Mouse (Mus musculus): Measurements from ENCODE around the gene Ccr6. TPM values are rescaled to one million over a fixed set of nuclear protein-coding genes. Genes with fewer than 3 reads are reported as not detected.

Ccr6 gene
- polyA plus RNA-seq, 1 experiment from 2014 or later: not detected

DNA sequence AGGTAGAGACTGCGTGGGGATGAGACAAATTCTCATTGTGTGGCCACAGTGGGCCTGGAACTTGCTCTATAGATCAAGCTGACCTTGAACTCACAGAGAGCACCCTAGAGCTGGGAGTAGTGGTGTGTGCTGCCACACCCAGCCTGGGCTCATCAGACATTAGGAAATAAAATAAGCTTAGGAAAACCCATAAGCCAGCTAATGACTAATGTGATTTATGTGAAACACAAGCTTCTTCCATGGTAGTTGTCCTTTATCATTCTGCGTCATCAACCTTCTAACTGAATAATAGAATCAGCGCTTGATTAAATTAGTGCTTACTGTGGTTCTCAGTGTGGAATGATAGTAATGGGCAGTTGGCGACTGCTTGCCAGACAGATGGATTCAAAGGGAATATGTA lies 51.1 kb downstream of the Ccr6 start:
- no peak overlapping the region for H3K9ac ChIP-seq
- H3K9me3 ChIP-seq (replicated peaks): no peaks in the 10 kb centered on the region
- 82% methylated on average over 4 of the region's 4 CpGs for WGBS (ENCODE audit: insufficient replicate concordance)
- H3K27ac ChIP-seq: no peak overlapping the region
- no peak overlapping the region for H3K4me2 ChIP-seq
- no peaks in the 10 kb centered on the region for H3K27me3 ChIP-seq (replicated peaks)
- no peak overlapping the region for H3K4me3 ChIP-seq
- no peak for ATAC-seq
- H3K36me3 ChIP-seq: peaks cover 24% of the 10 kb centered on the region; the same call in 1 of the 2 replicates
- H3K4me1 ChIP-seq: peaks cover 31% of the 10 kb centered on the region

DNA sequence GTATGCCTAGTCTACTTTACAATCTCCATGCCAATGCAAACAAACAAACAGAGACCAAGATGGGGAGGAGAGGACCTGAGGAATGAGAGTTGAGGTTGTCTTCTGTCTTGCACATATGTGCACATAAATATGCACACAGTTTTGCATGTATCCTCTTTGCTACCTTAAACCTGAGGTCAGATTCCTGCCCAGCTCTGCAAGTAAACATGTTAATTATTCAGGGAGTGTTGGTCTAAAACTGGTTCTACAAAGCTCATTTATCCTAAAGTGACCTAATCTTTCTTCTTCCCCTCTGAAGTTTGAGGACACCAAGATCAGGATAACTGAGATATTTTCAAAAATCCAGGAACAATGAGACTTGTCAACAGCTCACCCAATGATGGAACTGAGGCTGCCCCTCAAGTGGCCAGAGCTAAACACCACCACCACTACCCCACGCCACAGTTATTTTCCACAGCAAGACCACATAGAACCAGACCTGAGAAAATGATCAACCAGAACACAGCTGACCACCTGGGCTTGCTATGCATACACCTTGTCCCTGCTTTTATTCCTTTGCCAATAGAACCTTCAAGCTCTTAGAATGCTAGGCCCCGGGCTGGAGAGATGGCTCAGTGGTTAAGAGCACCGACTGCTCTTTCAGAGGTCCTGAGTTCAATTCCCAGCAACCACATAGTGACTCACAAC lies 54.3 kb downstream of the Ccr6 start:
- Histone ChIP-seq H3K27me3 (replicated peaks) (no peaks in the 10 kb centered on the region), H3K36me3 (peaks cover 32% of the 10 kb centered on the region; the same call in 1 of the 2 replicates), H3K9ac (no peak overlapping the region), H3K4me3 (no peak overlapping the region), H3K9me3 (replicated peaks) (no peaks in the 10 kb centered on the region), H3K4me2 (no peak overlapping the region), H3K27ac (no peak overlapping the region), H3K4me1 (peaks cover 17% of the 10 kb centered on the region)
- WGBS (ENCODE audit: insufficient replicate concordance): 76% methylated on average over 3 of the region's 3 CpGs
- no peak for ATAC-seq

DNA sequence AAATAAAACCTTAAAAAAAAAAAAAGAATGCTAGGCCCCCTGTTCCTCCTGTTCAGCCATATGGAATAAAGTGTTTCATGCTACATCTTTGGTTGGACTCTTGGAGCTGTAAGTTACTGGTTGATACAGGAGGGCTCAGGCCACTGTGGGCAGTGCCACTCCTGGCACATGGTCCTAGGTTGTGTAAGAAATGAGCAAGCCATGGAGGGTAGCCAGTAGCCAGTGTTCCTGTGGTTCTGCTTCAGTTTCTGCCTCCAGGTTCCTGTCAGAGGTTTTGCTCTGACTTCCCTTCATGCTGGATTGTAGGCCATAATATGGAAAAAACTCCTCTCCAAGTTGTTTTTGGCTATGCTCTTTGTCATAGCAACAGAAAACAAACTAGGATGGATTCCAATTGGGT lies 54.9 kb downstream of the Ccr6 start:
- peaks cover 36% of the 10 kb centered on the region; the same call in 1 of the 2 replicates for H3K36me3 ChIP-seq
- H3K27me3 ChIP-seq (replicated peaks): no peaks in the 10 kb centered on the region
- H3K9ac ChIP-seq: no peak overlapping the region
- no peaks in the 10 kb centered on the region for H3K9me3 ChIP-seq (replicated peaks)
- no peak overlapping the region for H3K27ac ChIP-seq
- peaks cover 11% of the 10 kb centered on the region for H3K4me1 ChIP-seq
- H3K4me3 ChIP-seq: no peak overlapping the region
- no peak overlapping the region for H3K4me2 ChIP-seq
- ATAC-seq: no peak

DNA sequence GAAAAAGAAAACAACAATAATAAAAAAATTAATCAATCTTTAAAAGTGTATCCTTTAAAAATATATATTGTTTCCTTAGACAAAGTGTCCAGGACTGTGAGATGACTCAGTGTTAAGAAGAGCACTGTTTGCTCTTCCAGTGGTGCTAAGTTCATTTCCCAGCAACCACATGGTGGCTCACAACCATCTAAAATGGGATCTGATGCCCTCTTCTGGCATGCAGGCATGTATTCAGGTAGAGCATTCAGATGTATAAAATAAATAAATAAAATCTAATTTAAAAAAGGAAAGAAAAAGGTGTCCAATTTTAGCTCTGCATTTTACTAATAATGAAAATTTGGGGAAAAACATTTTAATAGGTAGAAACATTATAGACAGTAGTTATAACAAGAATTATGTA lies 60.0 kb downstream of the Ccr6 start:
- H3K9ac ChIP-seq: no peak overlapping the region
- H3K4me1 ChIP-seq: no peaks in the 10 kb centered on the region
- no peak for ATAC-seq
- H3K27me3 ChIP-seq (replicated peaks): no peaks in the 10 kb centered on the region
- H3K4me2 ChIP-seq: no peak overlapping the region
- peaks cover 25% of the 10 kb centered on the region; the same call in 1 of the 2 replicates for H3K36me3 ChIP-seq
- no peak overlapping the region for H3K4me3 ChIP-seq
- no peaks in the 10 kb centered on the region for H3K9me3 ChIP-seq (replicated peaks)
- H3K27ac ChIP-seq: no peak overlapping the region

DNA sequence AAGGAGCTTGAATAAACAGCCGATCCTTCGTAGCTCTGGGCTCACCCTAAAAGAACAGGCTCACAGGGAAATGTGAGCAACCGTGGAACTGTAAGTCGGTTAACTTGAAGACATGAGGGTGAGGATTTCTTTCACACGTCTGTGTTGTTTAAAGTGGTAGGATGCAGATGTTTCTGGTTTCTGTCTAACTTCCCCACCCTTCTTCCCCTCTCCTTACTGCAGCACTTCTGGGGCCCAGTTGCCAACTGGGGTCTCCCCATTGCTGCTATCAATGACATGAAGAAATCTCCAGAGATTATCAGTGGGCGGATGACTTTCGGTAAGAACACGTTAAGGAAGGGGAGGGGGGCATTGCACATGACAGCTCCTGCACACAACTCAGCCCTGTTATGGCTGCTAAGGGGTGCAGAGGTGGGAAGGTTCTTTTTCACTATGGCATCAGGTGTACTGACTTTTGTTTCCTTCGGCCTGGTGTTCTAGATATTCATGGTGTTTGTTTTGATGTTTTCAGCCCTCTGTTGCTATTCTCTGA lies 60.5 kb downstream of the Ccr6 start:
- ATAC-seq: no peak
- Histone ChIP-seq H3K4me1 (no peaks in the 10 kb centered on the region), H3K4me3 (no peak overlapping the region), H3K9ac (no peak overlapping the region), H3K9me3 (replicated peaks) (no peaks in the 10 kb centered on the region), H3K27me3 (replicated peaks) (no peaks in the 10 kb centered on the region), H3K4me2 (no peak overlapping the region), H3K27ac (no peak overlapping the region), H3K36me3 (peaks cover 22% of the 10 kb centered on the region; the same call in 1 of the 2 replicates)
- WGBS (ENCODE audit: insufficient replicate concordance): 75% methylated on average over 9 of the region's 9 CpGs

DNA sequence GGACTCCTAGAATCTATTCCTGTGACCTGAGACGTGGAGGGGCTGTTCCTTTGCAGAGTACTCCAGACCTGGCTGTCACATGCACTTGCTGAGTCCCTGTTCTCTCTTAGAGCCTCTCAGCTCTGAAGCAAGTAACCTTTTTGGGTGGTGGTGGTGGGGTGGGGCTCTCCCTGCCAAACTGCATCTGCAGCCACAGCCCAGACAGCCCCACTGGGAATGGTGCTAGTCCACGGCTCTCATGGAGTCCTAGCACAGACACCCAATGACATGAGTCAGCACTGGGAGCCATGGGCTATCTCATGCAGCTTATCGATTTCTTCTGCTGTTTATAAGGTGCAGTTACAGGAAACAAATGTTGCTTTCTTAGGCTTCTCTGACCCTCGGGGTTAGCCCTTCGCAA lies 61.9 kb downstream of the Ccr6 start:
- no peak for ATAC-seq
- Histone ChIP-seq H3K27me3 (replicated peaks) (no peaks in the 10 kb centered on the region), H3K4me1 (no peaks in the 10 kb centered on the region), H3K36me3 (peaks cover 22% of the 10 kb centered on the region; the same call in 1 of the 2 replicates), H3K4me2 (no peak overlapping the region), H3K27ac (no peak overlapping the region), H3K4me3 (no peak overlapping the region), H3K9ac (no peak overlapping the region), H3K9me3 (replicated peaks) (no peaks in the 10 kb centered on the region)
- WGBS (ENCODE audit: insufficient replicate concordance): 73% methylated on average over 5 of the region's 5 CpGs

DNA sequence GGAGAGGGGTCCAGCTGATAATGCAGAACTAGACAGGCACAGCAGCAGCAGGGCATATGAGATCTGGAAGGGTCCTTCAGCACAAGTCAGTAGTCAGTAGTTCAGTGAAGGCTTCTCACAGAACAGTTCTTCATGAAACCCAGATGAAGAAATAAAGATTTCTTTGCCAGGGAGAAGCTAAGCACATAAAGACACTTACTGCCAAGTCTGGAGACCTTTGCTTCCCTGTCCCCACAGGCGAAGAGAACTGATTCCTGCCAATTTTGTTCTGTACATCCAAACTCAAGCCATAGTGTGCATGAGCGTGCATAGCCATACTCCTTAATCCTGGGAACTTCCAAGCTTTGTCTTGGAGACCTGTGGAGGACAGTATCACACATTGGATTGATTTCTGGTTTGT lies 62.4 kb downstream of the Ccr6 start:
- peaks cover 20% of the 10 kb centered on the region; the same call in 1 of the 2 replicates for H3K36me3 ChIP-seq
- H3K4me1 ChIP-seq: no peaks in the 10 kb centered on the region
- no peaks in the 10 kb centered on the region for H3K27me3 ChIP-seq (replicated peaks)
- H3K27ac ChIP-seq: no peak overlapping the region
- H3K4me3 ChIP-seq: no peak overlapping the region
- WGBS (ENCODE audit: insufficient replicate concordance): 73% methylated on average over 2 of the region's 2 CpGs
- ATAC-seq: no peak
- H3K9ac ChIP-seq: no peak overlapping the region
- H3K9me3 ChIP-seq (replicated peaks): no peaks in the 10 kb centered on the region
- H3K4me2 ChIP-seq: no peak overlapping the region

DNA sequence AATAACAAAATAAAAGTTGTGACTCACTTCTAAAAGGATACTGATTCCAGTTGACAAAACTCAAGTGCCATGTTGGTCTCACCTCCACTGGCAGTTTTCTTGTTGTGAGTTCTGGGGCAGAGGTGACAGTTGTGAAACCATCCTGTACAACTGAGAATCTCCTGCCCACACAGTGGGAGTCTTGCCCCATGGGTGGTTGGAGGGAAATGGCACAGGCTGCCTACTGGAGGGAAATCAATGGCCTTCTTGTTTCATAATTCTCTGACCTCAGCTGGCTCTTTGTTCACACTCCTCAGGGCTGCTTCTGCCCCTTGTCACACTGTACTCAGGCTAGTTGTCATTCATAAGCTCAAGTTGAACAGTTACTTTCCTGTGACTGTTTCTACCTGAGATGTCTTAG lies 63.7 kb downstream of the Ccr6 start:
- peaks cover 16% of the 10 kb centered on the region; the same call in 1 of the 2 replicates for H3K36me3 ChIP-seq
- no peak for ATAC-seq
- H3K4me2 ChIP-seq: no peak overlapping the region
- no peaks in the 10 kb centered on the region for H3K9me3 ChIP-seq (replicated peaks)
- H3K4me3 ChIP-seq: no peak overlapping the region
- H3K9ac ChIP-seq: no peak overlapping the region
- no peaks in the 10 kb centered on the region for H3K27me3 ChIP-seq (replicated peaks)
- H3K4me1 ChIP-seq: no peaks in the 10 kb centered on the region
- H3K27ac ChIP-seq: no peak overlapping the region

DNA sequence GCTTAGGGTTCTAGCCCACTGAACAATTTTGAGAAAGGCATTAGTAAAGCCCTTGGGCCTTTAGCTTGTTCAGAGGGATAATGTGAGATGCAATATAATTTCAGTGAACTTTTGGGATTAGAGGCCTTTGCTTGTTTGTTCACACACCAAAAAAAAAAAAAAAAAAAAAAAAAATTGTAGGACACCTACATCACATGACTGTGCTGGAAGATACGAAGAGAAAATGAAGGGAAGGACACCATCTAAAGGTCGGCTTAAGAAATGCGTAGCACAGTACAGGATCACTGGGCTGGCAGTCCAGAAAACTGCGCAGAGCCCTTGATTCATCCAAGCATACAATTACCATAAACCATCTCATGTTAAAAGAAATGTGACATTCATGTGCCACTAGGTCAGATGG lies 65.7 kb downstream of the Ccr6 start:
- Histone ChIP-seq H3K9me3 (replicated peaks) (no peaks in the 10 kb centered on the region), H3K27me3 (replicated peaks) (no peaks in the 10 kb centered on the region), H3K27ac (no peak overlapping the region), H3K4me3 (no peak overlapping the region), H3K9ac (no peak overlapping the region), H3K36me3 (peaks cover 9% of the 10 kb centered on the region; the same call in 1 of the 2 replicates), H3K4me1 (no peaks in the 10 kb centered on the region), H3K4me2 (no peak overlapping the region)
- ATAC-seq: no peak
- 72% methylated on average over 4 of the region's 4 CpGs for WGBS (ENCODE audit: insufficient replicate concordance)

DNA sequence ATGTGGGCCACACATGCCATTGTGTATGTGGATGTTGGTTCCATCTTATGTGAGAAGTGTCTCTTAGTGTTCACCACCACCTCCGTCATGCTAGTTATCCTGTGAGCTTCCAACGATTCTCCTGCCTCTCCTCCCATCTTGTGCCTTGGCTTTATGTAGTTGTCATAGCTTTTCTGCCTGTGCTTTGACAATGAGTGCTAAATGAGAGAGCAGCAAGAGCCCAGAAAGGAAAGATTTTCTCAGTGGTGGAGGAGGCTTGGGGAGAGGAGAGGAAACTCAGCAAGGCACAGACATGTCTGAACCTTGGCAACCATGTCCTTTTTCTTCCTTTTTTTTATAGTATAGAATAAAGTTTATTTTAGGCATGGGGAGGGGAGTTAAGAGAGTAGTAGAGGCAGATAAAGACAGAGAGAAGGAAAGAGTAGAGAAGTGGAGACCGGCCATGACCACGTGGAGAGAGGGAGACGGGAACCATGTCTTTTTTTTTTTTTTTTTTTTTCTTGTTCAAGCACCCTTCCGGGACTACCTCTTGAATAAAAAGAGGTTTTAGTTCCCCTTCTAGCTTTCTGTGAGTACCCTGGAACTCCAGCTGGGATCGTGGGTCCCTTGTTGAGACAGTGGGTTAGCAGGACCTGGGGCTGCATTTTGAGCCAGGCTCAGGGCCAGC lies 67.1 kb downstream of the Ccr6 start:
- Histone ChIP-seq H3K9me3 (replicated peaks) (no peaks in the 10 kb centered on the region), H3K4me2 (no peak overlapping the region), H3K4me1 (no peaks in the 10 kb centered on the region), H3K4me3 (no peak overlapping the region), H3K27ac (no peak overlapping the region), H3K36me3 (peaks cover 5% of the 10 kb centered on the region; the same call in 1 of the 2 replicates), H3K9ac (no peak overlapping the region), H3K27me3 (replicated peaks) (no peaks in the 10 kb centered on the region)
- ATAC-seq: no peak
- 61% methylated on average over 7 of the region's 7 CpGs for WGBS (ENCODE audit: insufficient replicate concordance)

DNA sequence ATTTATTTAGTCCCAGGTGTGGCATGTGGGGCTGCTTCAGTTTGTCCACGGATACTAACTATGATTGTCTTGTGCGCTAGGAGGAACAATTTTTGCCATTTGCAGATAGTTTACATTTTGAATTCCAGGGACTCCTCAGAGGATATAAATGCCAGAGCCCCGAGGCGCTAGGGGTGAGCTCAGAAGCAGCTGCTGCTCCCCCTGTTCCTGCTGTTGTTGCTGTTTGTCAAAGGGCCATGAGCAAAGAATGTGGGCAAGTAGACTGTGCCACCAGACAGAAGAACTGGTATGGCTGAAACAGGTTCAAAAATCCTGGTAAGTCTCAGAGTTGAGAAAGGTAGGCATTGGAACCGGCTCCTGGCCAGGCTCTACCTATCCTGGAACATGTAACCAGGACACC lies 67.8 kb downstream of the Ccr6 start:
- Histone ChIP-seq H3K27ac (no peak overlapping the region), H3K4me3 (no peak overlapping the region), H3K9me3 (replicated peaks) (no peaks in the 10 kb centered on the region), H3K4me1 (no peaks in the 10 kb centered on the region), H3K36me3 (no peaks in the 10 kb centered on the region), H3K9ac (no peak overlapping the region), H3K4me2 (no peak overlapping the region), H3K27me3 (replicated peaks) (no peaks in the 10 kb centered on the region; the same call in 1 of the 2 replicates)
- ATAC-seq: no peak
- 61% methylated on average over 5 of the region's 5 CpGs for WGBS (ENCODE audit: insufficient replicate concordance)

DNA sequence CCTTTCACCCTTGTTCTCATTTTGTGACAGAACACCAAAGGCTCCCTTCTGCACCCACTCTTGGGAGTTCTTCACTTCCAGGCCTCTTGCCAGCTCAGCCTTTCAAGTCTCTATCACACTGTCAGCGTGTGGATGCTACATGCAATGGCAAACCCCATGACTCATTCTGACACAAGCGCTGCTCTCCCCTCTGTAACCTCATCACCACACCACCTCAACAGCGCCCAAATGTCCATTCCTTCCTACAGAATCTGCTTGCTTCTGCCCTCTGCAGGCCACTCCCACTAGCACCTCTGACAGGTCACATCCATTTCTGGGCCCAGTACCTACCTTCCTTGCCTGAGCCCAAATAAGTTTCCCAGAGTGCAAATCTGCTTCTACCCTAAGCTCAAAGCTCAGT lies 70.0 kb downstream of the Ccr6 start:
- Histone ChIP-seq H3K4me3 (no peak overlapping the region), H3K4me1 (no peaks in the 10 kb centered on the region), H3K27ac (no peak overlapping the region), H3K36me3 (no peaks in the 10 kb centered on the region), H3K9ac (no peak overlapping the region), H3K4me2 (no peak overlapping the region), H3K27me3 (replicated peaks) (no peaks in the 10 kb centered on the region; the same call in 1 of the 2 replicates), H3K9me3 (replicated peaks) (no peaks in the 10 kb centered on the region)
- ATAC-seq: no peak
- 53% methylated on average over 3 of the region's 3 CpGs for WGBS (ENCODE audit: insufficient replicate concordance)
